In the genomic region with DNA sequence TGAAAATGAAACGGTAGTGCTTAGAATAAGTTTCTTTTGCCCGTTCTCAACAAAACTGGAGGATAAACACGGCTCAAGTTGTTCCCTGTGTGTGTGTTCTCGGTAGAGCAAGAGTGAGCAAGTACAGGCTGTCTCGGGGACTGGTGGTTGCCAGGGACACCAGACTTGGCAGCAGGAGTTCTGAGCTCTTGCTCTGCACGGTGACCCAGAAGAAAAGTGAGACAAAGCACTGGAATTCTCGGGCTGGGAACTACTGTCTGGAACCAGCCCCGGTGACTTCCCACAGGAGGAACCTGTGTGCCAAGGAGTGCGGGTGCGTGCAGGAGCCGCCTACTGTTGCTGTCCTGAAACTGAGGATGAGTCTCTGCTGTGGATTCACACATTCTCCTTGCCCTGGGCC, we compare ENCODE assay signal across 9 mouse cellular contexts.
DNase-seq lines count a peak whose midpoint lies in the region; ATAC-seq lines count a peak whose summit lies in the region.
"Had no signal": no experiment of that assay in that cellular context is flagged by ENCODE, and none has a peak within 500 bp of the region (broad histone marks: within the 10 kb centered on the region; RNA-seq: fewer than 3 reads in every experiment).

No protein-coding gene starts in this region.

- peak overlapping the region; percentile 66 for H3K27ac ChIP-seq in forebrain, embryonic 10.5 days
- H3K27ac ChIP-seq in forebrain, embryonic 15.5 days (replicated peaks): no peak overlapping the region
- H3K27ac ChIP-seq: heart, embryonic 15.5 days had no signal

- 57% methylated on average over 11 of the region's 11 CpGs for WGBS in forebrain, embryonic 10.5 days
- WGBS in forebrain, embryonic 15.5 days: 44% methylated on average over 11 of the region's 11 CpGs

- H3K9me3 ChIP-seq in forebrain, embryonic 10.5 days: no peaks in the 10 kb centered on the region
- H3K9me3 ChIP-seq in forebrain, embryonic 15.5 days: no peaks in the 10 kb centered on the region
- H3K9me3 ChIP-seq: heart, embryonic 15.5 days had no signal

- DNase-seq in forebrain, embryonic 10.5 days (ENCODE audit: extremely low spot score, low spot score): peak; percentile 42
- DNase-seq in adipocyte (ENCODE audit: low spot score): peak; percentile 59
- DNase-seq in gastrocnemius, postnatal 14 days: peak; percentile 31
- DNase-seq in kidney, postnatal 10 days: peak; percentile 33
- peak; percentile 62 for DNase-seq in lung, postnatal 10 days
- DNase-seq in spleen, postnatal 4 days (ENCODE audit: low spot score in 2 of 2): no peak

- peaks cover 46% of the 10 kb centered on the region for H3K4me1 ChIP-seq in forebrain, embryonic 10.5 days
- no peaks in the 10 kb centered on the region for H3K4me1 ChIP-seq in forebrain, embryonic 15.5 days

- no peak for ATAC-seq in forebrain, embryonic 15.5 days (replicated peaks)
- ATAC-seq in megakaryocyte progenitor cell, adult 5-6 weeks (replicated peaks; ENCODE audit: poor library complexity): no peak

- no peak overlapping the region for H3K4me2 ChIP-seq in forebrain, embryonic 15.5 days (replicated peaks)
- H3K4me2 ChIP-seq: heart, embryonic 15.5 days had no signal

- intact Hi-C loops in gastrocnemius, postnatal 14 days (cut with DNase I; ENCODE audit: low total_unique reads): no loop called here

- H3K9ac ChIP-seq in forebrain, embryonic 15.5 days (replicated peaks): no peak overlapping the region
- H3K9ac ChIP-seq: heart, embryonic 15.5 days had no signal

- H3K4me3 ChIP-seq in forebrain, embryonic 10.5 days: no peak overlapping the region
- no peak overlapping the region for H3K4me3 ChIP-seq in forebrain, embryonic 15.5 days
- H3K4me3 ChIP-seq: heart, embryonic 15.5 days had no signal

- H3K36me3 ChIP-seq in forebrain, embryonic 10.5 days (replicated peaks): no peaks in the 10 kb centered on the region
- H3K36me3 ChIP-seq in forebrain, embryonic 15.5 days: no peaks in the 10 kb centered on the region
- H3K36me3 ChIP-seq: heart, embryonic 15.5 days had no signal

- peaks cover 47% of the 10 kb centered on the region for H3K27me3 ChIP-seq in forebrain, embryonic 10.5 days (ENCODE audit: poor library complexity, severe bottlenecking)
- no peaks in the 10 kb centered on the region for H3K27me3 ChIP-seq in forebrain, embryonic 15.5 days
- H3K27me3 ChIP-seq: heart, embryonic 15.5 days had no signal

Comparison
In these comparisons a context has a peak if more than half of its experiments do, and no peak if none do; other contexts are left out.
1. DNase-seq: peak in forebrain, embryonic 10.5 days (single experiment), adipocyte (single experiment), gastrocnemius, postnatal 14 days (single experiment), kidney, postnatal 10 days (single experiment) and lung, postnatal 10 days (single experiment); none in spleen, postnatal 4 days (0 of 2).